Mouse (Mus musculus): ENCODE measurements around the gene Zfp518a.

DNA sequence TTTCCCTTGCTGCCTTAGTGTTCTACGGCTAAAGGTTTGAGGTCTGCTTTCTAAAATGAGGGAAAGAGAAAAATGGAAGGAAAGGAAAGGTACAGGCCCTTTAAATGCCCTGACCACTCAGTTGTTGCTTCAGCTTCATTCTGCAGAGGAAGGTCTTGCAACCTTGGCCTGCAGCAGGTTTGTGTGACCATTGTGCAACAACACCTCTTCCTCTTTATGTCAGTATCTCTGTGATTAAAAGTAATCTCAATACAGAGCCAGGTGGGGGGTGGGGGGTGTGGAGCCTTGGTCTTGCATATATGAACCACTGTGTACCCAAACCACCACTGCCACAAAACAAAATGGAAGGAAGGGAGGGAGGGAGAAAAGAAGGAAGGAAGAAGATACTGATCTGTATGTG lies 5.6 kb upstream of the Zfp518a start:
- no peak for TF ChIP-seq CTCF (IDR thresholded peaks at IDR 0.05; ENCODE audit: insufficient read depth, low read depth, low read length)
- no peak for TF ChIP-seq POLR2A (IDR thresholded peaks at IDR 0.05; ENCODE audit: insufficient read depth, low read depth, low read length)

All from olfactory bulb, adult 2 months (tissue).